Mouse (Mus musculus) gastrocnemius, adult 18-20 months (tissue): ENCODE results near the gene Fbxw11. TPM values are rescaled to one million over a fixed set of nuclear protein-coding genes. Genes with fewer than 3 reads are reported as not detected.
A peak's percentile ranks its signal among the peaks of the same experiment; 100 is the strongest.
"Not testable (repeated sequence)": the region's sequence is repeated elsewhere in the genome, so short reads cannot be mapped to it uniquely, and the experiment has no call there.

Experiments
- DNase-seq: peaks from one replicate; pipeline ENCODE4 v3.0.0; 2021; ENCODE audit warnings: low spot score
- total RNA-seq, 2 experiments: library from RNA; stranded (reverse); gene quantifications; 2 replicates each; pipeline ENCODE4 v1.2.3; 2021

The Fbxw11 gene
- total RNA-seq, 2 experiments from 2014 or later: 55.5 to 66.3 TPM

- no peak for DNase-seq
Observed at GRCm38 (mm10) chr11:32706406-32706993, 64.0 kb downstream of the Fbxw11 start.

GRCm38 (mm10) chr11:32707481-32707880 is 65.0 kb downstream of the Fbxw11 start:
- no peak for DNase-seq

GRCm38 (mm10) chr11:32708739-32709501 is 66.4 kb downstream of the Fbxw11 start:
- DNase-seq: no peak

- peak; percentile 73 for DNase-seq
Observed at GRCm38 (mm10) chr11:32709563-32709962, 67.0 kb downstream of the Fbxw11 start.

- DNase-seq: no peak
Observed at GRCm38 (mm10) chr11:32714230-32714629, 71.7 kb downstream of the Fbxw11 start.

- DNase-seq: no peak
Observed at GRCm38 (mm10) chr11:32714896-32715295, 72.4 kb downstream of the Fbxw11 start.

- no peak for DNase-seq
Observed at GRCm38 (mm10) chr11:32715495-32715894, 73.0 kb downstream of the Fbxw11 start.

- DNase-seq: no peak
Observed at GRCm38 (mm10) chr11:32715970-32716369, 73.4 kb downstream of the Fbxw11 start.

GRCm38 (mm10) chr11:32716876-32717275 is 74.4 kb downstream of the Fbxw11 start:
- no peak for DNase-seq

- not testable (repeated sequence) for DNase-seq
Observed at GRCm38 (mm10) chr11:32717711-32718110, 75.2 kb downstream of the Fbxw11 start.

GRCm38 (mm10) chr11:32718371-32718770 is 75.8 kb downstream of the Fbxw11 start:
- peak; percentile 51 for DNase-seq

GRCm38 (mm10) chr11:32718979-32719378 is 76.5 kb downstream of the Fbxw11 start:
- no peak for DNase-seq

- DNase-seq: no peak
Observed at GRCm38 (mm10) chr11:32722653-32723052, 80.1 kb downstream of the Fbxw11 start.

- DNase-seq: no peak
Observed at GRCm38 (mm10) chr11:32723287-32723686, 80.8 kb downstream of the Fbxw11 start.

- DNase-seq: no peak
Observed at GRCm38 (mm10) chr11:32725171-32725570, 82.6 kb downstream of the Fbxw11 start.

GRCm38 (mm10) chr11:32732467-32732866 is 89.9 kb downstream of the Fbxw11 start:
- DNase-seq: no peak

GRCm38 (mm10) chr11:32733195-32733594 is 90.7 kb downstream of the Fbxw11 start:
- no peak for DNase-seq

- DNase-seq: peak; percentile 71
Observed at GRCm38 (mm10) chr11:32736371-32736770, 93.8 kb downstream of the Fbxw11 start.

GRCm38 (mm10) chr11:32737729-32738128 is 95.2 kb downstream of the Fbxw11 start:
- DNase-seq: no peak

- DNase-seq: no peak
Observed at GRCm38 (mm10) chr11:32743891-32744290, 101.4 kb downstream of the Fbxw11 start.

GRCm38 (mm10) chr11:32744463-32744862 is 101.9 kb downstream of the Fbxw11 start:
- DNase-seq: no peak

- DNase-seq: no peak
Observed at GRCm38 (mm10) chr11:32745466-32745865, 102.9 kb downstream of the Fbxw11 start.

- no peak for DNase-seq
Observed at GRCm38 (mm10) chr11:32746036-32746435, 103.5 kb downstream of the Fbxw11 start.
